Mouse (Mus musculus) lung, embryonic 14.5 days (tissue): ENCODE data around the gene Tenm4. TPM values are rescaled to one million over a fixed set of nuclear protein-coding genes. Genes with fewer than 3 reads are reported as not detected.

ENCODE experiments used
- ATAC-seq: fragments of 200-750 bp; cut with Nextera tagmentation; 2 replicates; pipeline ENCODE4 v1.8.0; 2017; ENCODE audit warnings: mild to moderate bottlenecking, moderate TSS enrichment, moderate library complexity; ENCODE audit not compliant: insufficient read depth
- DNase-seq: peaks from one replicate; pipeline ENCODE4 v3.0.0-alpha.2; 2015
- H3K27ac ChIP-seq: fragments of 300-500 bp; sonication (generic); 2 replicates; pipeline ENCODE4 v1.5.1; 2014; ENCODE audit warnings: low read depth, mild to moderate bottlenecking, moderate library complexity
- H3K27me3 ChIP-seq: fragments of 300-500 bp; sonication (generic); 2 replicates; pipeline ENCODE4 v1.6.1; 2014; ENCODE audit warnings: low read length, control low read depth; ENCODE audit not compliant: insufficient read depth
- H3K36me3 ChIP-seq: fragments of 300-500 bp; sonication (generic); 2 replicates; pipeline ENCODE4 v1.6.1; 2014; ENCODE audit warnings: control low read depth; ENCODE audit not compliant: insufficient read depth
- H3K4me1 ChIP-seq: fragments of 300-500 bp; sonication (generic); 2 replicates; pipeline ENCODE4 v1.6.1; 2014; ENCODE audit warnings: antibody characterized with exemption, control low read depth; ENCODE audit not compliant: insufficient read depth
- H3K4me2 ChIP-seq: fragments of 300-500 bp; sonication (generic); 2 replicates; pipeline ENCODE4 v1.6.1; 2014; ENCODE audit warnings: mild to moderate bottlenecking
- H3K4me3 ChIP-seq: fragments of 300-500 bp; sonication (generic); 2 replicates; pipeline ENCODE4 v1.5.1; 2014; ENCODE audit warnings: low read depth, low read length
- H3K9ac ChIP-seq: fragments of 300-500 bp; sonication (generic); 2 replicates; pipeline ENCODE4 v1.6.1; 2014
- H3K9me3 ChIP-seq: fragments of 300-500 bp; sonication (generic); 2 replicates; pipeline ENCODE4 v1.6.1; 2016; ENCODE audit warnings: low read depth, low read length, control low read depth
- CTCF ChIP-seq: IDR thresholded peaks from 2 replicates; pipeline ENCODE4 v1.5.1; 2016; ENCODE audit warnings: antibody characterized with exemption, low read depth
- WGBS: fragments of 180-500 bp; shearing (Covaris S2); extraction: QIAGEN DNeasy Blood & Tissue Kit; methylation state at CpG from one replicate; pipeline ENCODE4 v1.1.7; 2014; 5-methylcytosine and 5-hydroxymethylcytosine counted together
- polyA plus RNA-seq: library from polyadenylated mRNA; unstranded; fragments of >200 nt; fragmentation: Nextera tagmentation; extraction: Ambion mirVana; gene quantifications from 2 replicates; pipeline ENCODE4 v1.2.1, GENCODE M21; 2014

Tenm4 gene
- polyA plus RNA-seq, 1 experiment from 2014 or later = 24.9 TPM

- Histone ChIP-seq H3K27ac (no peak overlapping the region), H3K27me3 (no peaks in the 10 kb centered on the region), H3K9me3 (no peaks in the 10 kb centered on the region), H3K36me3 (no peaks in the 10 kb centered on the region), H3K4me3 (no peak overlapping the region), H3K4me1 (no peaks in the 10 kb centered on the region; the same call in 1 of the 2 replicates), H3K9ac (no peak overlapping the region), H3K4me2 (no peak overlapping the region)
- TF ChIP-seq CTCF = no peak
- DNase-seq = no peak
- ATAC-seq = no peak
- 68% methylated on average over 5 of the region's 5 CpGs for WGBS
Observed at GRCm38 (mm10) chr7:96510396-96510795, 339.4 kb downstream of the Tenm4 start.

GRCm38 (mm10) chr7:96511018-96511609 lies 340.1 kb downstream of the Tenm4 start:
- no peaks in the 10 kb centered on the region for H3K36me3 ChIP-seq
- ATAC-seq = no peak
- no peak overlapping the region for H3K4me3 ChIP-seq
- 58% methylated on average over 7 of the region's 7 CpGs for WGBS
- no peak overlapping the region for H3K9ac ChIP-seq
- DNase-seq = no peak
- H3K4me1 ChIP-seq = no peaks in the 10 kb centered on the region; the same call in 1 of the 2 replicates
- TF ChIP-seq CTCF = no peak
- H3K27me3 ChIP-seq = no peaks in the 10 kb centered on the region
- H3K9me3 ChIP-seq = no peaks in the 10 kb centered on the region
- no peak overlapping the region for H3K4me2 ChIP-seq
- H3K27ac ChIP-seq = no peak overlapping the region

GRCm38 (mm10) chr7:96511953-96512511 lies 341.0 kb downstream of the Tenm4 start:
- no peaks in the 10 kb centered on the region for H3K27me3 ChIP-seq
- H3K4me2 ChIP-seq = no peak overlapping the region
- no peaks in the 10 kb centered on the region for H3K36me3 ChIP-seq
- WGBS = 71% methylated on average over 14 of the region's 14 CpGs
- DNase-seq (peak; percentile 46), ATAC-seq (peak; percentile 42)
- no peaks in the 10 kb centered on the region for H3K9me3 ChIP-seq
- no peaks in the 10 kb centered on the region; the same call in 1 of the 2 replicates for H3K4me1 ChIP-seq
- no peak for TF ChIP-seq CTCF
- no peak overlapping the region for H3K9ac ChIP-seq
- H3K27ac ChIP-seq = no peak overlapping the region
- H3K4me3 ChIP-seq = no peak overlapping the region

- Histone ChIP-seq H3K4me2 (no peak overlapping the region), H3K36me3 (no peaks in the 10 kb centered on the region), H3K27ac (no peak overlapping the region), H3K4me1 (no peaks in the 10 kb centered on the region), H3K9me3 (no peaks in the 10 kb centered on the region), H3K27me3 (no peaks in the 10 kb centered on the region), H3K9ac (no peak overlapping the region), H3K4me3 (no peak overlapping the region)
- ATAC-seq (no peak), DNase-seq (peak; percentile 72)
- WGBS = 3% methylated on average over 2 of the region's 2 CpGs
- peak; percentile 92 for TF ChIP-seq CTCF
Observed at GRCm38 (mm10) chr7:96519216-96519615, 348.2 kb downstream of the Tenm4 start.

- no peak overlapping the region for H3K4me3 ChIP-seq
- 68% methylated on average over 7 of the region's 7 CpGs for WGBS
- H3K9me3 ChIP-seq = no peaks in the 10 kb centered on the region
- no peak overlapping the region for H3K9ac ChIP-seq
- ATAC-seq (no peak), DNase-seq (no peak)
- no peak overlapping the region for H3K27ac ChIP-seq
- TF ChIP-seq CTCF = no peak
- H3K27me3 ChIP-seq = no peaks in the 10 kb centered on the region
- no peak overlapping the region for H3K4me2 ChIP-seq
- no peaks in the 10 kb centered on the region; the same call in 1 of the 2 replicates for H3K4me1 ChIP-seq
- H3K36me3 ChIP-seq = no peaks in the 10 kb centered on the region
Observed at GRCm38 (mm10) chr7:96521956-96522355, 350.9 kb downstream of the Tenm4 start.

GRCm38 (mm10) chr7:96523673-96524072 lies 352.6 kb downstream of the Tenm4 start:
- Histone ChIP-seq H3K9me3 (no peaks in the 10 kb centered on the region), H3K36me3 (no peaks in the 10 kb centered on the region), H3K9ac (no peak overlapping the region), H3K27me3 (no peaks in the 10 kb centered on the region), H3K4me3 (no peak overlapping the region), H3K4me2 (no peak overlapping the region), H3K27ac (peak overlapping the region; percentile 12; the same call in 1 of the 2 replicates), H3K4me1 (no peaks in the 10 kb centered on the region; the same call in 1 of the 2 replicates)
- 51% methylated on average over 2 of the region's 2 CpGs for WGBS
- TF ChIP-seq CTCF = no peak
- ATAC-seq (peak; percentile 30; the same call in 1 of the 2 replicates), DNase-seq (peak; percentile 65)

GRCm38 (mm10) chr7:96524486-96525205 lies 353.6 kb downstream of the Tenm4 start:
- DNase-seq = no peak
- Histone ChIP-seq H3K27me3 (no peaks in the 10 kb centered on the region), H3K4me2 (no peak overlapping the region), H3K27ac (no peak overlapping the region; the same call in 1 of the 2 replicates), H3K36me3 (no peaks in the 10 kb centered on the region), H3K4me3 (no peak overlapping the region), H3K9ac (no peak overlapping the region), H3K9me3 (no peaks in the 10 kb centered on the region), H3K4me1 (no peaks in the 10 kb centered on the region; the same call in 1 of the 2 replicates)
- no peak for TF ChIP-seq CTCF
- ATAC-seq = peak; percentile 71; the same call in 1 of the 2 replicates
- whole genome bisulfite sequencing = 51% methylated on average over 8 of the region's 8 CpGs
